Mouse (Mus musculus) cerebellum, adult 11-12 months (tissue): ENCODE measurements around the gene Eif4g3.

Source experiments
- DNase-seq: peaks from one replicate; pipeline ENCODE4 v3.0.0; 2022

The Eif4g3 gene

DNA sequence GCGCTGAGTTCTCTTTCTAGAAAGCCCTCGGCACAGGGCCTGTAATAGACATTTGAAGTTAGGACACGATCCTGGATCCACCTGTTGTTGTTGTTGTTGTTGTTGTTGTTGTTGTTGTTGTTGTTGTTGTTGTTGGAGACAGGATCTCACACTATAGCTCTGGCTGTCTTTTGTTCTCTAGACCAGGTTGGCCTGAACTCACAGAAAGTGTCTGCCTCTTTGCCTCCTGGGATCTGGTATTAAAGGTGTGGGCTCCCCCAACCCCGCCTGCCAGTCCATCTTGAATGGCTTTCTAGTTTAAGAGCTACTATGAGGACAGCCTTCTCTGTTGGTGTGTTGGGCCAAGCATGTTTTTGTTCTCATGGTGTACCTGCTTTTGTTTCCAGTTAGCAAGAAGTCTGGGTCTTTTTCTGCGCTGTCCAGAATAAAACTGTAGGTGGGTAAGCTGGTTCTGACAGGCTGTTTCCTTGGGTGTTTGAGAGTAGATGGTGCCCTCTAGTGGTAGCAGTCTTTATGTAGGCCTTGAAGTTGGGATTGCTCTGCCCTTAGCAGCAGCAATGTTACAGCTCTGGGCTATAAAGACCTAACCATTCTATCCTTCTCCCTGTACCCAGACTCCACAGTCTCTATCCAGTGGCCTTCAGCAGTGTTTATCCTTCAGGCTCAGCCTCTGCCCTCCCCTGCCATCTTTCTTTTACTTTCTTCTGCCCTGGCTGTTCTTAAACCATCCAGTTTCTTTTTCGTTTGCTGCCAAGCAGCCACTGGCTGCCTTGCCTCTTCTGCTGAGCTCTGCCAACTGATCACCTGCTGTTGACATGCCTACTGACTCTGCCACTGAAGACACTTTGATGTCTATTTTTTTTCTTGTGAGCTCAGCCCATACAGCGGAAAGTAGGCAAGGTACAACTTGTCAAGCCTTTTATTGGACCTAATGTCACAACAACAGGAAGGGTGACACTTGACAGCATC is 114.9 kb downstream of the Eif4g3 start:
- DNase-seq = peak; percentile 70

DNA sequence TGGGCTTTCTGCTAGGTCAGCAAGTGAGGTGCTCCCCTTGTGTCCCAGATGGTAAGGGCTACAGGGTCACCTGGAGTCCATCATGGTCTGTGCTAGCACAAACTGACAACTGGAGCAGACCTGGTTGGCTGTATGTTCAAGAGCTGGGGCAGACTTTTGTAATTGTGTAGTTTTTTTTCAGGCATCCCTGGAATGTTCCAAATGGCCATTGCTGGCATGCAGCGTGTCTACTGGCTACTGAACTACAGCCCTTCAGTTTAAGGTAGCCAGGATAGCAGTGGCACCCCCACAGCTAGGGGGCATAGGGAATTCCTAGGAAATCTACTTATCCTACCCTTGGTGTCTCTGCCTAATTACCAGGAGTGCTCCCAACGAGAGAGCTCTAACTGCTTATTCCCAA is 115.7 kb downstream of the Eif4g3 start:
- DNase-seq = no peak

- DNase-seq = no peak
Measured at GRCm38 (mm10) chr4:138109332-138109731, 116.5 kb downstream of the Eif4g3 start.

DNA sequence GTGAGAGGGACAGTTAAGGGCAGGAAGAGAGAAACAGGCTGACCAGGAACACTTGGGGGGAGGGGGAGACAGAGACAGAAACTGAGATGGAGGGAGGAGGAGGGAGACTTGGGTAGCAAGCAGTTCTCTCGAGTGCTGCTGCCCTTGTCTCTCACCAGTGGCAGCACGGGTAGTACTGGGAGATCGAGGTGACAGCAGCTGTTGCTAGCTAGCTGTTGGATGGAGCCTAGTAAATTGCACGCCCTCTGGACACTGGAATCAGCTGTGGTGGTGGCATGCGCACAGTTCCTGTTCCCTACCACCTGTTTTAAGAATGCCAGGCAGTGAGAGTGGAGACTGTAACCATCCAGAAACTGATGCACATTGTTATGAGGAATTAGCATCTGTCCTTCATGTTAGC is 119.0 kb downstream of the Eif4g3 start:
- DNase-seq = no peak

DNA sequence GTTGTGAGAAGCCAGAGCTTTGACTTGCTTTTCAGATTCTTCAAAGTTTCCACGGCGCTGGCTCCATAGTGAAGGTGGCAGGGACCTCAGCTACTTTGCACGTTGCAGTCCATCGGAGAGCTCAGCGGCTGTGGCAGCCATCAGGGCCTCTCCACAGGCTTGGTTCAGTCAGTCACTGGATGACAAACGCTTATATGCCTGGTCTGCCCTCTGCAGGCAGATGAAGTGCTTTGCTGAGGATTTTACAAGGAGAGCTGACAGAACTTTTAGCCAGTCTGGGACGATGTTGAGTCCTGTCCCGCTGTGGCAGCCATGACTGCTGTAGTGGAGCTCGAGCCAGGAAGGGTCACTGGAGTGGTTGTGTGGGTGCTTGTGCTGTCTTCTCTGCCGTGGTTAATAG is 126.9 kb downstream of the Eif4g3 start:
- peak; percentile 32 for DNase-seq

DNA sequence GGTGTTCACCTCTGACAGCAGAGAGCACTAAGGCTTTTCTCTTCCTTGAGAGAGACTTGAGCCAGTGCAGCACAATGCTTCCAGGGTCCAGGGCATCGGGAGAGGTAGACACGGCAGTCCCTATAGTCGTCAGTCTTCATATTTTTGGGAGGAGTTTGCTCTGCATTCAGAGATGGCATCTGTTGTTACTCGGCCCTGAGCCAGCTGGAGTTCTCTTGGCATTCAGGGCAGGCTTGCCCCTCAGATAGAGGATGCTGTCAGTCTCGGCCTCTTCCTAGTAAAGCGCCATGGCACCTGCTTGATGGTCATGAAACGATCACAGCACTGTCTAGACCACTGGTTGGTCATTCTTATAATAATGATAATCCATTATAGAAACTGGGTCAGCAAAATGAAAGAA is 131.2 kb downstream of the Eif4g3 start:
- peak; percentile 56 for DNase-seq

- no peak for DNase-seq
Measured at GRCm38 (mm10) chr4:138127371-138127770, 134.5 kb downstream of the Eif4g3 start.

- DNase-seq = no peak
Measured at GRCm38 (mm10) chr4:138127781-138128180, 135.0 kb downstream of the Eif4g3 start.

DNA sequence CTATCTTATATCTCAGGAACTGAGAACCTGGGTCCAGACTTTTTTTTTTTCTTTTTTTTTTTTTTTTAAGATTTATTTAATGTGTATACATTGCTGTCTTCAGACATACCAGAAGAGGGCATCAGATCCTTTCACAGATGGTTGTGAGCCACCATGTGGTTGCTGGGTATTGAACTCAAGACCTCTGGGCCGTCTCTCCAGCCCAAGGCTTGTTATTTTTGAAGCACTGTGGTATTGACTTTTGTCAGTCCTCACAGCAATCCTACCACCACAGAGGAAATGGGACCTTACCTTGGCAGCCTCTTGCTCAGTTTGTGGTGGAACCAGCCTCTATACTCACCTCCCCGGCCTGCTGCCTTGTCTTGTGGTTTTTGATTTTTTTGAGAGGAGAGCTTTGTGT is 137.3 kb downstream of the Eif4g3 start:
- no peak for DNase-seq

- no peak for DNase-seq
Measured at GRCm38 (mm10) chr4:138131226-138131625, 138.4 kb downstream of the Eif4g3 start.

- DNase-seq = no peak
Measured at GRCm38 (mm10) chr4:138131716-138132115, 138.9 kb downstream of the Eif4g3 start.

GRCm38 (mm10) chr4:138133360-138133759 is 140.5 kb downstream of the Eif4g3 start:
- DNase-seq = no peak

DNA sequence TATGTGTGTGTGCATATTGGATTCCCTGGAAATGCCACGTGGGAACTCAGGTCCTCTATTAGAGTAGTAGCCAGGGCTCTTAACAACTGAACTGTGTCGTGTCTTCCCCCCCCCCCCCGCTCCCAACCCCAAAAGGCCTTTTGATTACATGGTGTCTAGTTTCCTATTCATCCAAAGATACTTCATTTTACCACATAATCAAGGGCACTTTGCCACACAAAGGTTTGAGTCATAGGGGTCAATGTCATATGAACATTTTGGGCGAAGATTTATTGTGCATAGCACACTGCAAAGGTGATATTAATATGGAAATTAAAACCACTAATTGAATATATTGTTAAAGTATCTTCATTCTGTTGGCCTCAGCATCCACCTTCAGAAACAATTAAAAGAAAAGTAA is 144.5 kb downstream of the Eif4g3 start:
- no peak for DNase-seq

GRCm38 (mm10) chr4:138137804-138138203 is 145.0 kb downstream of the Eif4g3 start:
- DNase-seq = no peak

GRCm38 (mm10) chr4:138138219-138138618 is 145.4 kb downstream of the Eif4g3 start:
- no peak for DNase-seq

GRCm38 (mm10) chr4:138141358-138141757 is 148.5 kb downstream of the Eif4g3 start:
- DNase-seq = no peak

DNA sequence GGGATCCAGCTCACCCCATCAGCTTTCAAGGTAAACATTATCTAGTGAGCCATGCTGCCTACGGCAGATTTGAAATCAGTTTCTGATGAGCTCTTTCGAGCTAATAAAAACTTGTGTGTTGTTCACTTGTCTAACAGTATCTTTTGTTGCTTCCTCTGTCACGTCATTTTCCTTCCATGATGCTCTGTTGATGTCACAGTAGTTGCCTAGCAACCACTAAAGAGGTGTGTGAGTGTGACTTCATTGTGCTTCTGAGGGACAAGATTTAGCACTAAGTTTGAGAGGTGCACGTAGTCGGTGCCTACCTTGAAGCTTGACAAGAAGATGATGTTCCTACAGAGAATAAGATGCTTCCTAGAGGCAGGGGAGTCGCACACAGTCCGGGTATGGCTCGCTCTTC is 154.4 kb downstream of the Eif4g3 start:
- DNase-seq = no peak

GRCm38 (mm10) chr4:138149977-138150376 is 157.2 kb downstream of the Eif4g3 start:
- DNase-seq = no peak

- no peak for DNase-seq
Measured at GRCm38 (mm10) chr4:138151226-138151625, 158.4 kb downstream of the Eif4g3 start.

DNA sequence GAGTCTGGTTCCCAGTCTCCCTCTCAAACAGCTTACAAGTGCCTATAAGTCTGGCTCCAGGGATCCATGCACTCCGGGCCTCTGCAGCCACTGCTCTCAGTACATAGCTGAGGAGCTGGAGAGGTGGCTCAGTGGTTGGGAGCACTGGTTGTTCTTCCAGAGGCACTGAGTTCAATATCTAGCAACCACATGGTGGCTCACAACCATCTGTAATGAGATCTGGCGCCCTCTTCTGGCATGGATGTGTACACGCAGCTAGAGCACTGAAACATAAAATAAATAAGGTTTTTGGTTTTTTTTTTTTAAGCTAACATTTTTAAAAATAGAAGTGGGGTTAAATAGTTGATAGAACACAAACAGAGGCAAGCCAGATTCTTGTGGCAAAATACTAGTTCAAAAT is 161.2 kb downstream of the Eif4g3 start:
- no peak for DNase-seq

GRCm38 (mm10) chr4:138160918-138161317 is 168.1 kb downstream of the Eif4g3 start:
- DNase-seq = no peak

DNA sequence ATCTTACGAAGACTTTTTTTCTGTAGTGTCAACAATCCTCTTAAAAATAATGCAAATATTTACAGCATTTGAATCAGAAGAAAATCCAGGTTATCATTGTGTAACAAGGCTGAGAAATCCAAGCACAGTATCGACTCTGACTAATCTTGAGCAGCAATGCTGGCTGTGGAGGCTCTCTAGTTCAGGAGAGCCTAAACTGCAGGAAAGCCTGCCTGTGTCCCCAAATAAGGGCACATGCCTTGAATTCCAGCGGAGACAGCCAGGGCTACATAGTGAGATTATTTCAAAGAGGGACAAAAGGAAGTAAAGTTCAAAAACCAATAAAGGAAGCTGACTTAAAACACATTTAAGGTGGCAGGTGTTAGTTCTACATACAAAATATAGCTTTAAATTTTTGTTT is 168.7 kb downstream of the Eif4g3 start:
- DNase-seq = no peak

- DNase-seq = no peak
Measured at GRCm38 (mm10) chr4:138163836-138164235, 171.0 kb downstream of the Eif4g3 start.

DNA sequence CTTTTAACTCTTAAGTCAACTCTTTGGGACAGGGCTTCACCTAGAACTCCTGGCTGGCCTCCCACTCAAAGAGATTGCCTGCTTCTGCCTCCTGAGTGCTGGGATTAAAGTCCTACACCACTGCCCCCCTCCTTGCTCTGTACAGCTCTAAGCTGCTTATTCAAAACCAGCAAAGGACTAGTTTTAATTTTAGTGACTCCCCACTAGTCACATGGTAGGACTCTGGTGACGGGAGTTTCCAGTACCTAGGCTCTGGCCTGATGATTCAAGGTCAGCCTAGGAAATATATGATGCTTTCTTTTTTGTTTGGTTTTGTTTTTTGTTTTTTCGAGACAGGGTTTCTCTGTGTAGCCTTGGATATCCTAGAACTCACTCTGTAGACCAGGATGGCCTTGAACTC is 172.0 kb downstream of the Eif4g3 start:
- DNase-seq = no peak

GRCm38 (mm10) chr4:138166519-138166918 is 173.7 kb downstream of the Eif4g3 start:
- no peak for DNase-seq
